Mouse (Mus musculus) retina, embryonic 14.5 days (tissue): ENCODE measurements around the gene Echdc3.
A peak's percentile ranks its signal among the peaks of the same experiment; 100 is the strongest.

Experiments used
- DNase-seq: peaks from one replicate; pipeline ENCODE4 v3.0.0-alpha.2; 2015; ENCODE audit warnings: low spot score

Echdc3 gene

GRCm38 (mm10) chr2:6226361-6227058 lies 13.7 kb upstream of the Echdc3 start:
- DNase-seq: peak; percentile 27

GRCm38 (mm10) chr2:6220141-6220805 lies 7.4 kb upstream of the Echdc3 start:
- DNase-seq: peak; percentile 87

- DNase-seq: no peak
Observed at GRCm38 (mm10) chr2:6212327-6212723, 508 bp downstream of the Echdc3 start.

- DNase-seq: no peak
Observed at GRCm38 (mm10) chr2:6210840-6211239, 2.0 kb downstream of the Echdc3 start.

- DNase-seq: no peak
Observed at GRCm38 (mm10) chr2:6209746-6210145, 3.1 kb downstream of the Echdc3 start.

- no peak for DNase-seq
Observed at GRCm38 (mm10) chr2:6209116-6209515, 3.7 kb downstream of the Echdc3 start.

GRCm38 (mm10) chr2:6207736-6208135 lies 5.1 kb downstream of the Echdc3 start:
- no peak for DNase-seq

GRCm38 (mm10) chr2:6196363-6196973 lies 16.4 kb downstream of the Echdc3 start:
- DNase-seq: peak; percentile 33

GRCm38 (mm10) chr2:6195468-6196239 lies 17.2 kb downstream of the Echdc3 start:
- no peak for DNase-seq

GRCm38 (mm10) chr2:6194497-6194896 lies 18.3 kb downstream of the Echdc3 start:
- peak; percentile 18 for DNase-seq

GRCm38 (mm10) chr2:6193591-6193973 lies 19.3 kb downstream of the Echdc3 start:
- DNase-seq: no peak

GRCm38 (mm10) chr2:6192820-6193590 lies 19.8 kb downstream of the Echdc3 start:
- DNase-seq: peak; percentile 88

GRCm38 (mm10) chr2:6190036-6190435 lies 22.8 kb downstream of the Echdc3 start:
- no peak for DNase-seq

GRCm38 (mm10) chr2:6189675-6189998 lies 23.2 kb downstream of the Echdc3 start:
- DNase-seq: no peak

- no peak for DNase-seq
Observed at GRCm38 (mm10) chr2:6188891-6189674, 23.8 kb downstream of the Echdc3 start.

- peak; percentile 20 for DNase-seq
Observed at GRCm38 (mm10) chr2:6187418-6187817, 25.4 kb downstream of the Echdc3 start.

- no peak for DNase-seq
Observed at GRCm38 (mm10) chr2:6186913-6187312, 25.9 kb downstream of the Echdc3 start.

- no peak for DNase-seq
Observed at GRCm38 (mm10) chr2:6179749-6180117, 33.1 kb downstream of the Echdc3 start.

GRCm38 (mm10) chr2:6178901-6179748 lies 33.7 kb downstream of the Echdc3 start:
- no peak for DNase-seq

GRCm38 (mm10) chr2:6173013-6173412 lies 39.8 kb downstream of the Echdc3 start:
- no peak for DNase-seq
